Mouse (Mus musculus) c-Kit-positive CD71-negative TER-119-negative erythroid progenitor cells, embryonic 14.5 days (primary cell): ENCODE measurements around the gene Gipc2.
"Not testable (repeated sequence)": the region's sequence is repeated elsewhere in the genome, so short reads cannot be mapped to it uniquely, and the experiment has no call there.

Experiments
- DNase-seq: peaks from one replicate; pipeline ENCODE4 v3.0.0-alpha.2; 2013; ENCODE audit warnings: low read depth

Gene Gipc2

DNA sequence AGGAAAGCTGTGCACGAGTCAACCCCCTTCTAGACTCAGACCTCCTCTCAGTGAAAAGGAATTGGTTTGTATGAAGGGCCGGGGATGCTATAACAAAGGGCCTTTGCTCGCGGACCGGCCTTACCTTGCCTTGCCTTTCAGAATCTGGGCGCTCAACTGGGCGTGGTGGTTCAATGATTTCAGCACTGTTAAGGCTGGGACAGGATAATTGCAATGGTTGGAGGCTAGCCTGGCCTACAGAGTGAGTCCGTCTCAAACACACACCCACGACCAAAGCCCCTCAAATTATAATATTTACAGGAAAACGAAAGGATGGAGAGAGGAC, at the start of gene Gipc2:
Gene Gipc2 (minus strand): TSS at position 132 of the 325 bp plus-strand sequence.
- no peak for DNase-seq

DNA sequence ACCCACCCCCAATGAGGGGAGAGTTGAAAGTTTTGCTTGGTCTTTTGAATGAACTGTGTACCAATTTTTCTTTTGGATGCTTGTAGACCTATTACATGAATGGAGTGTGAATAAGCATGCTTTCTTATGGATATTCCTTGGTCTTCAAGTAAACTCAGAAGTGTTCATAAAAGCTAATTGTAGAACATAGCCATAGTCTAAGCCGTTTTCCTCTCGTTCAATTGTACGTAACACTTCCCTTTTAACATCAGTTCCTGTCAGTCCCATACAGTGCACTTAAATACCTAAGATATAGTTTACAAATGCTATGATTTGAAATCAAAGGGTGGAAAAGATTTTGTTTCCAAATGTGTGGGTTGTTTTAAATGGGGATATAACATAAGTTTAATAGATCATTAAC, 47.4 kb upstream of the Gipc2 start:
- DNase-seq, result no peak

DNA sequence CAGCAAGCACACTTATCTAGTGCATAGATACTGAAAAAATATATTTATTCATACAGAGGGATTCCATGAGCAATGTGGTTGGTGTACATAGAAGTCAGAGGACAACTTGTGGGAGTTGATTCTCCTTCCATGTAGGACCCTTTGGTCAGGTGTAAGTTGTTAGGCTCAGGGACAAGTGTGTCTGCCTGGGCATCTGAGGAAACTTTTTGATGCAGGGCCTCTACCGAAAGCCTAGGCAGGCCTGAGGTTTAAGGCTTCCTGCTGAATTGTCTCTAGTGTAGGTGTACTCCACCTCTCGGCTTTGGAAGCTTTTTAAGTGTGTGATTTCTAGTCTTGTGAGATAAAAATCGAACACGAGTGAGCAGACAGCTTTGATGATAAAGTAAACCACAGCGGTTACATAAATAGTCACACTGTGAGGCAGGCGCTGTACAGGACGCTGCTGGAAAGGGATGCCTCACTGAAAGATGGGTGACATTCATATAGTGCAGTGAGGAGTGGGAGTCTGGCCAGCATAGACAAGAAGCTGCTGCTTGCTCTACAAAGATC, 45.8 kb upstream of the Gipc2 start:
- DNase-seq, result no peak

GRCm38 (mm10) chr3:152210728-152211391, 44.8 kb upstream of the Gipc2 start:
- no peak for DNase-seq

GRCm38 (mm10) chr3:152209967-152210634, 44.1 kb upstream of the Gipc2 start, which contains the start of the genes Dnajb4 and Fubp1:
Gene Dnajb4, minus strand, starts transcription at chr3:152210302.
Gene Fubp1, plus strand, starts transcription at chr3:152210422.
- peak; percentile 98 for DNase-seq

- peak; percentile 37 for DNase-seq
These were observed 43.3 kb upstream of the Gipc2 start for GRCm38 (mm10) chr3:152209177-152209966.

DNA sequence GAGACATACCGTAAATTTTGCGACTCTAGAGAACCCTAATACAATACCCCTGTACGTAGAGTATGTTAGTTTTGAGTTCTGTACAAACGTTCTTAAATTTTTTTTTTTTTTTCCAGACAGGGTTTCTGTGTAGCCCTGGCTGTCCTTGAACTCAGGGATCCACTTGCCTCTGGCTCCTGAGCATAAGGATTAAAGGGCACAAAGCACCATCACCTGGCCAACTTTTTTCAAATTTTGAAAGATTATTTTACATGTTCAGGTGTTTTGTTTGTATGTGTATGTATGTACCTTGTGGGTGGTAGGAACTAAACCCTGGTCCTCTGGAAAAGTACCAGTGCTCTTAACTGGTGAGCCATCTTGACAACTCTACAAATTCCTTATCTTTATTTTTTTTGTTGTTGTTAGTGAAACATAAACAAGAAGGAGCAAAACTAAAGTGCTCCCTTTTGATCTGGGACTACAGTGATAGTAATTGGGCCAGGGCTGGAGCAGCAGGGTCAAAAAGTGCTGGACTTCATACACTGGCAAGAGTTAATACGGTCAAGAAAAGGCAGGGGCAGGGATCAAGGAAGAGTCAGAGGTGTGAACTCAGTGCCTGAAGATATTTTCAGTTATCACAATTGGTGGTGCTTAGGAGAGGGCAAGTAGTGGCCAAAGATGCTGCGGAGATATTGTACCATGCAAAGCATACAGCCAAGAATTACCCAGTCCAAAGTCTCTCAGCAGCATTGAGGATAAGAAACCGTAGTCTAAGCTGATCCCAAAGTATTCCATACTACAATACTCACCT, 42.3 kb upstream of the Gipc2 start:
- DNase-seq, result no peak

GRCm38 (mm10) chr3:152207156-152207555, 41.1 kb upstream of the Gipc2 start:
- DNase-seq, result no peak

GRCm38 (mm10) chr3:152204577-152204976, 38.5 kb upstream of the Gipc2 start:
- DNase-seq, result no peak

- DNase-seq, result no peak
These were observed 38.0 kb upstream of the Gipc2 start for GRCm38 (mm10) chr3:152203996-152204395.

DNA sequence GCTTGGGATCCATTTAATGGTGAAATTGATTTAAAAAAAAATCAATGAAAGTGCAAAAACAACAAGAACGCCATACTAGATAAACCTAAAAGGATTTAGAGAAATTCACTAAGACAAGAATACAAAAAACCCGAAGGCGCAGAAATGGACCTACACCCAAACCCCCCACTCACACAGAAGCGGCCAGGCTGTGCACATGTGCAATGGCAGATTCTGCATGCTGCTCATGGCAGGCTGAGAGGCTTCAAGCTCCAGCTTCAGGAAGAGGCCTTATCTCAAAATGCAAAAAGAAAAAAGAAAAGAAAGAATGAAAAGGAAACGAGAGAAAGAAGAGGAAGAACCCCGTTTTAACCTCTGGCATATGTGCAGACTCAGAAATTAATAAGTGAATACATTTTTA, 37.4 kb upstream of the Gipc2 start:
- DNase-seq, result no peak

DNA sequence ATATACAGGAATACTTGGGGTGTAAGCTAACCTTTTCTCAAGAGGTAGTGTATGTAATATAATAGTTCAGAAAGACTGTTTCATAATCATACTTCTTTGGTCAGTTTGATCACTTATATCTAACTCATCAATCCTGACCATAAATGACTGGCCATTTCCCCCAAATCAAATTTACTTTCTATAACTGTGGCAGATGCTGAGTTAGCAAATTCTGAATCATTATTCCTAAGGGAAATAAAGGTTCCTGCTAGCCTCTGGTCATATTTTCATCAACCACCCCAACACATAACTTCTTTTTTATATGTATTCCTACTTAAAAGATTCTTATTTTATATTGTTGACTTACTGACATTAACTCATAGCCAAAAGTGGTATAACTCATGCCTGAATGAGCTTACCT, 36.9 kb upstream of the Gipc2 start:
- DNase-seq, result no peak

DNA sequence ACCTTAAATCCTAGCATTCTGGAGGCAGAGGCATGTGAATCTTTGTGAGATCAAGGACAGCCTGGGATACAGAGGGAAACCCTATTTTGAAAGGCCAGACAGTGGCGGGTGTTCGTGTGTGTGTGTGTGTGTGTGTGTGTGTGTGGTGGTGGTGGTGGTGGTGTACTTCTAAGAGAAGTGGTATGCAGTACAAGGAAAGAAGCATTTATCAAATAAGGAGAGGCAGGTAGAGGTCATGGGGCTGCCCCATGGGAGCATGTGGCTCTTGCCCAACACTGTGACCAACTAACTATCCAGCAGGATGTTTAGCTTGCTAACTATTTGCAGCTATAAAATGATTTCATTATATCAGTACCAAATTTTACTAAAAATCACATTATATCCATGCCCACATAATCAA, 35.6 kb upstream of the Gipc2 start:
- DNase-seq, result no peak

GRCm38 (mm10) chr3:152201181-152201580, 35.2 kb upstream of the Gipc2 start:
- DNase-seq, result no peak

- DNase-seq, result no peak
These were observed 33.1 kb upstream of the Gipc2 start for GRCm38 (mm10) chr3:152199125-152199524.

DNA sequence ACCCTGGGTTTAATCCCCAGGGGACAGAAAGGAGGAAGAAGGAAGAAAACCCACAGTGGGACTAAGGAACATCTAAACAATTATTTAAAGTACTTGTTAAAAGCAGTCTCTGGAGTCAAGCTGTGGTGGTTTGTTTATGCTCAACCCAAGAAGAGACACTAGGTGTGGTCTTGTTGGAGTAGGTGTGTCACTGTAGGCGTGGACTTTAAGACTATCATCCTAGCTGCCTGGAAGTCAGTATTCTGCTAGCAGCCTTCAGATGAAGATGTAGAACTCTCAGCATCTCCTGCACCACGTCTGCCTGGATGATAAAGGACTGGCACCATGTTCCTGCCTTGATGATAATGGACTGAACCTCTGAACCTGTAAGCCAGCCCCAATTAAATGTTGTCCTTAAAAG, 31.2 kb upstream of the Gipc2 start:
- DNase-seq, result not testable (repeated sequence)

- peak; percentile 82 for DNase-seq
These were observed 27.6 kb upstream of the Gipc2 start for GRCm38 (mm10) chr3:152193635-152194097.

DNA sequence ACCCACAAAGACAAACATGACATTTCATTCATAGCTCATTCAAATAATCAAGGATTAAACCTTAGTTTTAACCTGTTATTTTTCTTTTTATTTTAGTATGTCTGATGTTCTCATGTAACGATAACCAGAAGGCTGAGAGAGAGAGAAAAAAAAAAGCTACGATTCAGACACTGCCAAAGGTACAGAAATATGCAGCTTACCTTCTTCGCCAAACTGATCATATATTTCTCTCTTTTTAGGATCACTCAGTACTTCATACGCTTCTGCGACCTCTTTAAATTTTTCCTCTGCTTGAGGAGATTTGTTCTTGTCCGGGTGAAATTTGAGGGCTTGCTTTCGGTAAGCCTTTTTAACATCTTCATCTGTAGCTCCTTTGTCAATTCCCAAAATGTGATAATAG, 27.1 kb upstream of the Gipc2 start:
- DNase-seq, result peak; percentile 25

GRCm38 (mm10) chr3:152192238-152192931, 26.4 kb upstream of the Gipc2 start:
- DNase-seq, result no peak

DNA sequence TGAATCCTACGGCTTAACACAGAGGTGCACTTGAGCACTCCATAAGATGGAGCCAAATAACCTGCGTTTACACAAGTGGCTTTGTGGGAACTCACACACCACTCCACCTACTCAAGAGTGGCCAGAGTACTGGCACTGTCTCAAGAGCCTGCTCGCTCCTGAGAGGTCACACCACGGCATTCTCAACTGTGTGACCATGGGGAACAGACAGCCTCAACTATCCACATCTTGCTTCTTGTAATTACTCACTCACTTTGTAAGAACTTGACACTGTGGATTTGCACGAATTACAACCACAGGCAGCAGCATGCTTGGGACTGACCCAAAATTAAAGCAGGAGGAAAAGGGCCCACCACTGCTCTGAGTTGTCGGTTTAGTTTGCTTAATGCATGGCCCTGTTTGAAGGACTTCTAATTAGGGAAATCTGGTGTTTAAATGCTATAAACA, 25.8 kb upstream of the Gipc2 start:
- peak; percentile 38 for DNase-seq
